Mouse (Mus musculus) embryonic facial prominence, embryonic 13.5 days (tissue): Measurements from ENCODE around the gene Anapc4. TPM values are rescaled to one million over a fixed set of nuclear protein-coding genes. Genes with fewer than 3 reads are reported as not detected.

Source experiments
- ATAC-seq: fragments of 200-750 bp; cut with Nextera tagmentation; 2 replicates; pipeline ENCODE4 v1.8.0; 2017; ENCODE audit warnings: low read depth; ENCODE audit not compliant: insufficient number of reproducible peaks, insufficient read depth, low FRiP score, low TSS enrichment
- H3K27ac ChIP-seq: fragments of 300-500 bp; sonication (generic); 2 replicates; pipeline ENCODE4 v1.5.1; 2015; ENCODE audit warnings: moderate library complexity, mild to moderate bottlenecking, inconsistent platforms
- H3K27me3 ChIP-seq: fragments of 300-500 bp; sonication (generic); 2 replicates; pipeline ENCODE4 v1.6.1; 2015; ENCODE audit warnings: mild to moderate bottlenecking, inconsistent platforms
- H3K36me3 ChIP-seq: fragments of 300-500 bp; sonication (generic); 2 replicates; pipeline ENCODE4 v1.6.1; 2015; ENCODE audit warnings: mild to moderate bottlenecking, inconsistent platforms
- H3K4me1 ChIP-seq: fragments of 300-500 bp; sonication (generic); 2 replicates; pipeline ENCODE4 v1.6.1; 2015; ENCODE audit warnings: inconsistent platforms
- H3K4me2 ChIP-seq: fragments of 300-500 bp; sonication (generic); 2 replicates; pipeline ENCODE4 v1.6.1; 2015; ENCODE audit warnings: moderate library complexity, mild to moderate bottlenecking, inconsistent platforms
- H3K4me3 ChIP-seq: fragments of 300-500 bp; sonication (generic); 2 replicates; pipeline ENCODE4 v1.5.1; 2015; ENCODE audit warnings: mild to moderate bottlenecking, inconsistent platforms
- H3K9ac ChIP-seq: fragments of 300-500 bp; sonication (generic); 2 replicates; pipeline ENCODE4 v1.6.1; 2015; ENCODE audit warnings: mild to moderate bottlenecking, inconsistent platforms
- H3K9me3 ChIP-seq: fragments of 300-500 bp; sonication (generic); 2 replicates; pipeline ENCODE4 v1.6.1; 2016; ENCODE audit warnings: inconsistent platforms
- WGBS: fragments of 180-500 bp; shearing (Covaris S2); methylation state at CpG from one replicate; pipeline ENCODE4 v1.1.7; 2015; ENCODE audit warnings: mixed read lengths; 5-methylcytosine and 5-hydroxymethylcytosine counted together
- polyA plus RNA-seq: library from polyadenylated mRNA; unstranded; fragments of >200 nt; fragmentation: Nextera tagmentation; extraction: Ambion mirVana; gene quantifications from 2 replicates; pipeline ENCODE4 v1.2.1, GENCODE M21; 2015

Gene Anapc4
- polyA plus RNA-seq, 1 experiment from 2014 or later, result 122 TPM

- H3K36me3 ChIP-seq, result peaks cover 59% of the 10 kb centered on the region
- H3K4me1 ChIP-seq, result no peaks in the 10 kb centered on the region
- no peaks in the 10 kb centered on the region for H3K9me3 ChIP-seq
- no peak overlapping the region for H3K27ac ChIP-seq
- WGBS, result 92% methylated on average over 7 of the region's 7 CpGs
- no peak overlapping the region for H3K9ac ChIP-seq
- no peaks in the 10 kb centered on the region for H3K27me3 ChIP-seq
- no peak for ATAC-seq
- H3K4me3 ChIP-seq, result no peak overlapping the region
- H3K4me2 ChIP-seq, result no peak overlapping the region
Observed at GRCm38 (mm10) chr5:52813312-52813711, 20.5 kb upstream of the Anapc4 start.

GRCm38 (mm10) chr5:52818676-52819075, 15.1 kb upstream of the Anapc4 start:
- Histone ChIP-seq H3K27ac (no peak overlapping the region), H3K4me3 (no peak overlapping the region), H3K4me1 (no peaks in the 10 kb centered on the region), H3K27me3 (no peaks in the 10 kb centered on the region), H3K9ac (no peak overlapping the region), H3K9me3 (no peaks in the 10 kb centered on the region), H3K4me2 (no peak overlapping the region), H3K36me3 (peaks cover 50% of the 10 kb centered on the region)
- 90% methylated on average over 7 of the region's 7 CpGs for WGBS
- ATAC-seq, result no peak

GRCm38 (mm10) chr5:52821691-52822090, 12.1 kb upstream of the Anapc4 start:
- WGBS, result 24% methylated on average over 3 of the region's 3 CpGs
- Histone ChIP-seq H3K9me3 (no peaks in the 10 kb centered on the region), H3K4me2 (no peak overlapping the region), H3K4me1 (no peaks in the 10 kb centered on the region), H3K9ac (no peak overlapping the region), H3K4me3 (no peak overlapping the region), H3K27me3 (no peaks in the 10 kb centered on the region), H3K36me3 (peaks cover 41% of the 10 kb centered on the region), H3K27ac (no peak overlapping the region)
- ATAC-seq, result no peak

- Histone ChIP-seq H3K4me1 (peaks cover 2% of the 10 kb centered on the region; the same call in 1 of the 2 replicates), H3K4me2 (no peak overlapping the region), H3K36me3 (peaks cover 18% of the 10 kb centered on the region), H3K9ac (no peak overlapping the region), H3K9me3 (no peaks in the 10 kb centered on the region), H3K27ac (no peak overlapping the region), H3K27me3 (no peaks in the 10 kb centered on the region), H3K4me3 (no peak overlapping the region)
- no peak for ATAC-seq
- WGBS, result 83% methylated on average over 4 of the region's 4 CpGs
Observed at GRCm38 (mm10) chr5:52827923-52828322, 5.9 kb upstream of the Anapc4 start.

- Histone ChIP-seq H3K27me3 (no peaks in the 10 kb centered on the region), H3K9ac (peak overlapping the region; percentile 69; the same call in 1 of the 2 replicates), H3K4me1 (peaks cover 26% of the 10 kb centered on the region), H3K4me3 (peak overlapping the region; percentile 79), H3K36me3 (peaks cover 16% of the 10 kb centered on the region), H3K4me2 (peak overlapping the region; percentile 72), H3K9me3 (no peaks in the 10 kb centered on the region), H3K27ac (peak overlapping the region; percentile 94)
- no peak for ATAC-seq
Observed at GRCm38 (mm10) chr5:52833005-52833404, 807 bp upstream of the Anapc4 start.

GRCm38 (mm10) chr5:52834386-52834785, 574 bp downstream of the Anapc4 start:
- WGBS, result 9% methylated on average over 8 of the region's 8 CpGs
- Histone ChIP-seq H3K27ac (peak overlapping the region; percentile 94), H3K9ac (peak overlapping the region; percentile 91), H3K4me3 (peak overlapping the region; percentile 79), H3K27me3 (no peaks in the 10 kb centered on the region), H3K9me3 (no peaks in the 10 kb centered on the region), H3K36me3 (peaks cover 26% of the 10 kb centered on the region), H3K4me1 (peaks cover 26% of the 10 kb centered on the region), H3K4me2 (peak overlapping the region; percentile 72)
- ATAC-seq, result peak; percentile 24; the same call in 1 of the 2 replicates

GRCm38 (mm10) chr5:52844319-52844718, 10.5 kb downstream of the Anapc4 start:
- Histone ChIP-seq H3K27ac (no peak overlapping the region), H3K4me3 (no peak overlapping the region), H3K36me3 (peaks cover 83% of the 10 kb centered on the region), H3K27me3 (no peaks in the 10 kb centered on the region), H3K4me1 (no peaks in the 10 kb centered on the region), H3K9ac (no peak overlapping the region), H3K4me2 (no peak overlapping the region), H3K9me3 (no peaks in the 10 kb centered on the region)
- 93% methylated on average over 7 of the region's 7 CpGs for WGBS
- no peak for ATAC-seq

- peaks cover 73% of the 10 kb centered on the region for H3K36me3 ChIP-seq
- no peak overlapping the region for H3K4me2 ChIP-seq
- no peak overlapping the region for H3K27ac ChIP-seq
- no peaks in the 10 kb centered on the region for H3K27me3 ChIP-seq
- ATAC-seq, result no peak
- no peak overlapping the region for H3K4me3 ChIP-seq
- no peaks in the 10 kb centered on the region for H3K4me1 ChIP-seq
- WGBS, result 80% methylated on average over 5 of the region's 5 CpGs
- H3K9ac ChIP-seq, result no peak overlapping the region
- no peaks in the 10 kb centered on the region for H3K9me3 ChIP-seq
Observed at GRCm38 (mm10) chr5:52855727-52856126, 21.9 kb downstream of the Anapc4 start.

- H3K4me1 ChIP-seq, result no peaks in the 10 kb centered on the region
- H3K27me3 ChIP-seq, result no peaks in the 10 kb centered on the region
- no peak overlapping the region for H3K27ac ChIP-seq
- WGBS, result 92% methylated on average over 8 of the region's 8 CpGs
- H3K4me3 ChIP-seq, result no peak overlapping the region
- no peak for ATAC-seq
- no peak overlapping the region for H3K9ac ChIP-seq
- H3K9me3 ChIP-seq, result no peaks in the 10 kb centered on the region
- no peak overlapping the region for H3K4me2 ChIP-seq
- peaks cover 90% of the 10 kb centered on the region for H3K36me3 ChIP-seq
Observed at GRCm38 (mm10) chr5:52864446-52864845, 30.6 kb downstream of the Anapc4 start.

- no peak overlapping the region for H3K4me3 ChIP-seq
- no peaks in the 10 kb centered on the region for H3K27me3 ChIP-seq
- H3K9ac ChIP-seq, result no peak overlapping the region
- no peak for ATAC-seq
- no peak overlapping the region for H3K27ac ChIP-seq
- no peak overlapping the region for H3K4me2 ChIP-seq
- H3K9me3 ChIP-seq, result no peaks in the 10 kb centered on the region
- H3K4me1 ChIP-seq, result no peaks in the 10 kb centered on the region
- WGBS, result 82% methylated on average over 9 of the region's 9 CpGs
- H3K36me3 ChIP-seq, result peaks cover 76% of the 10 kb centered on the region
Observed at GRCm38 (mm10) chr5:52865825-52866224, 32.0 kb downstream of the Anapc4 start.

GRCm38 (mm10) chr5:52866361-52867155, 32.7 kb downstream of the Anapc4 start:
- H3K9ac ChIP-seq, result no peak overlapping the region
- no peaks in the 10 kb centered on the region for H3K4me1 ChIP-seq
- H3K36me3 ChIP-seq, result peaks cover 68% of the 10 kb centered on the region
- ATAC-seq, result no peak
- H3K4me3 ChIP-seq, result no peak overlapping the region
- 89% methylated on average over 18 of the region's 18 CpGs for WGBS
- no peaks in the 10 kb centered on the region for H3K27me3 ChIP-seq
- no peak overlapping the region for H3K4me2 ChIP-seq
- H3K27ac ChIP-seq, result no peak overlapping the region
- H3K9me3 ChIP-seq, result no peaks in the 10 kb centered on the region

- WGBS, result 76% methylated on average over 12 of the region's 12 CpGs
- Histone ChIP-seq H3K36me3 (peaks cover 47% of the 10 kb centered on the region), H3K9me3 (no peaks in the 10 kb centered on the region), H3K27ac (no peak overlapping the region), H3K4me2 (no peak overlapping the region), H3K4me3 (no peak overlapping the region), H3K27me3 (no peaks in the 10 kb centered on the region), H3K4me1 (no peaks in the 10 kb centered on the region), H3K9ac (no peak overlapping the region)
- no peak for ATAC-seq
Observed at GRCm38 (mm10) chr5:52868918-52869703, 35.3 kb downstream of the Anapc4 start.
